Mouse (Mus musculus) CD4-positive, CD25-positive, alpha-beta regulatory T cell, adult 2 months (primary cell): ENCODE measurements around the gene Gm21969.
A peak's percentile ranks its signal among the peaks of the same experiment; 100 is the strongest.

Experiments
- DNase-seq: peaks from one replicate; pipeline ENCODE4 v3.0.0-alpha.2; 2012; ENCODE audit warnings: low read depth, low spot score

Gene Gm21969

GRCm38 (mm10) chr4:139585713-139586112 is 17.3 kb upstream of the Gm21969 start:
- DNase-seq, result no peak

GRCm38 (mm10) chr4:139587370-139587769 is 15.6 kb upstream of the Gm21969 start:
- DNase-seq, result no peak

GRCm38 (mm10) chr4:139587773-139588172 is 15.2 kb upstream of the Gm21969 start:
- no peak for DNase-seq

DNA sequence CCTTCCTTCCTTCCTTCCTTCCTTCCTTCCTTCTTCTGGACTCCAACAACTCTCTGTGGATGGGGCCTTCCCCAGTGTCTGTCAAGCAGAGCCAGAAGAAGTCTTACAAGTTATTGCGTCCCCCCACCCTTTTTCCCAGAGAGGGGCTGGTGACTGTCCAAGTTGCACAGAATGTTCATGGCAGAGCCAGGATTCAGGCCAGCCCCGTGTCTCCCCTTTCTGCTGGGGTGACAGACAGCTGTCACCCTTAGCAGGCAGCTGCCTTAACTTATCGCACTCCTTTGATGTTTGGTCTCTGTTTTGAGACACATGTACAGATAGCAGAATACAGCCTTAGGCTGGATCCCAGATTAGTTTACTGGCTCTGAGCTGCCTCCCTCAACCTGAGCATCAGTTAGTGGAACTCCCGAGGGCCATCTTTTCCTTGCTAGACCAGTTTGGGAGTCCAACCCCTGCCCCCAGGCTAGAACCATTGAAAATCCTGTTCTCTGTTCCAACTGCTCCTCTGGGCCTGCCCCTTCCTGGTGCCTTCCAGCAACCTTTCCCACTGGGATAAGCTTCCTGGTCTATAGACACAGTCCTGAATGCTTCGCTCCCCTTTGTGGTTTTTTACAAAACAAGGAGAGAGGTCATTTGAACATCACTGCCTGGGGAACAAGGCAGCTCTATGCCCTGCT is 13.5 kb upstream of the Gm21969 start:
- no peak for DNase-seq

DNA sequence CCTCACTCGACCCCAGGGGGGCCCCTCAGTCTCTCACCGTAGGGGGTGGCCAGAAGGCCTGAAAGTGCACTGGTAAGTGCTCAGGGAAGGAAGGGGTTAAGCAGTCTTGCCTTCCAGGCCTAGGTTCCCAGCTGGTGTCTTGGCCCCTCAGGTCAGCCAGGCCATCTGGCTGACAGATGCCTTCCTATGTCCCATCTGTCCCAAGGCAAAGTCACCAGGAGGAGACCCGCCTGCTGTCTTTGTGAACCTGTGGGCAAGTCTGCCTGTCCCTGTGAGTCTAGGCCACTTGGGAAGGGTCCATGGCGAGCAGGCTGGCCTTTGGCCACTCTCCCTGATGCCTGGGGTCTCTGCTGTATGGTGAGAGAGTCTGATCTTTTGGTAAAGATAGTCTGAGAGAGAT is 12.5 kb upstream of the Gm21969 start:
- DNase-seq, result no peak

DNA sequence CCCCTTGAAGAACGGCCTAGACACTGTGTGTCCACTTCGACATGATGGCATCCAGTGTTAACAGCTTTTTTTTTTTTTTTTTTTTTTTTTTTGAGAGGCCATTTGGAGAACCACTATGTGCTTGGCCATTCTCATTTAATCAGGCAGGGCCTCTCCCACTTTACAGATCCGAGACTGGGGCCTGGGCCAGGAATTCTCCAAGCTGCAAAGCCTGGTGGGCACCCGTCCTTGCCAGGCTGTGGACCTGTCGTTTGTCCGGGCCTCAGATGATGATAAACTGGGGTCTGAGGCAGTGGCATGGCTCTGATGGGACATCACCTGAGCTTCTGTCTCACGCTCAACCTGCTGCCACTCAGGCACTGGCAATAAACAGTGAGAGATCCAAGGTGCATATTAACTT is 10.1 kb upstream of the Gm21969 start:
- DNase-seq, result no peak

- DNase-seq, result no peak
These were observed 9.6 kb upstream of the Gm21969 start for GRCm38 (mm10) chr4:139593383-139593782.

DNA sequence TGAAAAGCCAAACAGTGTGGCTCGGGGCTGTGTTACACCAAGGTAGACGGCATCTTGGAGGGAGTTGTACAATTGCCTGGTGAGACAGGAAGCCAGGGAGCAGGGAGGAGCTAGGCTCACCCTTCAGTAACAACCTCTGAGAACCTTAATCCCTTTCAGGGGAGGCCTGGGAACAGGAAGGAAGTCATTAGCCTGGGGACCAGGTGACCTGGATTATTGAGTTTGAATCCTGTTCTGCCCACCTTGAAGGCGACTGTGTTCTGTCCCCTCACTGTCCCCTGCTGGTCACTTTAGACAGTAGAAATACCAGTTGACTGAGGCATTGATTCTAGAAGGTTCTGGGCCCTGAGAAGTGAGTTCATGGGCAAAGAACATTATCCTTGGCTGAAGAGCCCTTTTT is 8.9 kb upstream of the Gm21969 start:
- DNase-seq, result no peak

DNA sequence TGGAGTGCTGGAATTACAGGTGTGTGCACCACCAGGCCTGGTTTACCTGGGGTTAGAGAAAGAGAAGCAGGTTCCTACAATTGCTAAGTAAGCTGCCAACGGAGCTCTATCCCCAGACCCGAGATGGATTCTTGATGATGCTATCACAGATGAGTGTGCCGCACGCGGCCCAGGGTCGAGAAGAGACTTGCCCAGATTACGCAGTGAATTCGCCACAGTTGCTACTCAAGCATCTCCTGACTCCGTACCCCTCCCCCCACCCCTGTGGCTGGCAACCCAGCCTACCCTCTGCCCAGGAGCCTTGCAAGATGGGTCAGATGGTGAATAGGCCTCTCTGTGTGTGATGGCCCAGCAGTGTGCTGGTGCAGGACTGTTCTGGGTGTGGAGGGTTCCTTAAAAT is 6.3 kb upstream of the Gm21969 start:
- DNase-seq, result no peak

GRCm38 (mm10) chr4:139597286-139598284 is 5.4 kb upstream of the Gm21969 start:
- DNase-seq, result peak; percentile 52

DNA sequence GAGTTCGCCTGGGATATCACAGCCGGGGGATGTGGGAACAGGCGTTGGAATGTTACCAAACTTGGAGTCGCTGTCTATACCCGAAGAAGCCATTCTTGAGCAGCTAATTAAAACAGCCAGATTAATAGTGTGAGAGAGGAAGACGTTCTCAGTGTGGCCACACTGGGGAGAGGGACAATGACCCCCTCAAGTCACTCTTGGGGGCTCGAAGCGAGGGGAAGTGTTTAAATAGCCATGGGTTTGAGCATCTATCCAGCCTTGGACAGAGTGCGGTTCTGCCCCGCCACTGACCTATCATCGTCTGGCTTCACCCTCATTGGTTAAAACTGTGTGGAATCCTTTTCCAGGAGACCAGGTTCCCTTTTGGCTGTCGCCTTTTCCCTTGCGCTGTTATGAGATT is 4.6 kb upstream of the Gm21969 start:
- DNase-seq, result no peak

GRCm38 (mm10) chr4:139598950-139599518 is 4.0 kb upstream of the Gm21969 start:
- peak; percentile 83 for DNase-seq

GRCm38 (mm10) chr4:139601519-139602356 is 1.2 kb upstream of the Gm21969 start:
- DNase-seq, result no peak

DNA sequence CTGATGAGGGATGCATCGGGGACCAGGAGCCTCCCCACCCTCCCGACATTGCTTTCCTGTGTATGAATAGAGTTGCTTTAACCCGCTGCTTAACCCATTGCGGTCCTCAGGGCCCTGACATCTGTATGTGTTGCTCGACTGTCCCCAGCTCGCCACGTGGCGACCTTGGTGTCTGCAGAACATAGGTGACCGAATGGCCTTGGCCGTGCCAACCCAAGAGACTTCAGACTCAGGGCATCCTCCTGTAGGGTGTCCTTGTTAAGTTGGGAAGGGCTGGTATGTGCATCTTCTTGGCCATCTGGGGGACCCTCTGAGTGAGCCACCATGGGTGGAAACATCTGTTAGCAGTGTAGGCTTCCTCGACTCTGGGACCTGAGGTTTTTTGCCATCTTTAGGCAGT is 2.2 kb downstream of the Gm21969 start:
- DNase-seq, result no peak

GRCm38 (mm10) chr4:139606732-139607131 is 3.7 kb downstream of the Gm21969 start:
- DNase-seq, result no peak

GRCm38 (mm10) chr4:139608975-139609374 is 6.0 kb downstream of the Gm21969 start:
- DNase-seq, result no peak

DNA sequence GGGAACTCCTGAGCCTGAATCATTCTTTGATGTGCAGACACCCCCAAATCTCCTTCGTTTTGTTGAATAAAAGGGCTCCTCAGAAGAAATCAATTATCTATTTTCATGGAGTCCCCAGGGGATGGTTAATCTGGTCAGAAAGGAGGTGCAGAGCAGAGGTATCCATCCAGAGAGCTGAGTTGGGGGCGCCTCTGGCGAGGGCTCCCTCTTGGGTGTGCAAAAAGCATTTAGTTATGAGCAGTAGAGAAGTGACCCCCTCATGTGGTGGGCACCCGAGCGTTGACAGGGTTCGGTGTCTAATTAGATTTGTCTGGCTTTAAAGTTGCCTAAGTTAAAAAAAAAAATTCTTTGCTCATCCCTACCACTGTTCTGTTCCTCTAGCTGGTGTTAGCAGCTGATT is 8.0 kb downstream of the Gm21969 start:
- DNase-seq, result no peak

DNA sequence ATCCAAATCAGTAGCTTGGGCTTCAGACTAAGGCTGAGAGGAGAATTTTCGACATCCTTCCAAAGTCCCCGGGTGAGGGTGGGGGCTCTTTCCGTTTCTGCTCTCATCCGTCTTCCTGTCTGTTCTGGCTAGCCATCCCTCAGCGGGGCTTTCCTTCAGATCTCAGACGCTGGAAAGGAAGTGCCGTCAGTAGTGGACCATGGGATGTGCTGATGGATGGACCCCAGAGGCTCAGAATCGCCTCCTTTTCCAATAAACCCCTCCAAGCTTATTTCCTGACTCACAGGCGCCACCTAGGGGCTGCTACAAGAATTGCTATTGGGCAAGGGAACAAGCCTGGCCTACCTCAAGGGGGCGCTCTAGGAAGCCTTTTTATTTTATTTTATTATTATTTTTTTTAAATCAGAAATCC is 8.6 kb downstream of the Gm21969 start:
- DNase-seq, result peak; percentile 84

DNA sequence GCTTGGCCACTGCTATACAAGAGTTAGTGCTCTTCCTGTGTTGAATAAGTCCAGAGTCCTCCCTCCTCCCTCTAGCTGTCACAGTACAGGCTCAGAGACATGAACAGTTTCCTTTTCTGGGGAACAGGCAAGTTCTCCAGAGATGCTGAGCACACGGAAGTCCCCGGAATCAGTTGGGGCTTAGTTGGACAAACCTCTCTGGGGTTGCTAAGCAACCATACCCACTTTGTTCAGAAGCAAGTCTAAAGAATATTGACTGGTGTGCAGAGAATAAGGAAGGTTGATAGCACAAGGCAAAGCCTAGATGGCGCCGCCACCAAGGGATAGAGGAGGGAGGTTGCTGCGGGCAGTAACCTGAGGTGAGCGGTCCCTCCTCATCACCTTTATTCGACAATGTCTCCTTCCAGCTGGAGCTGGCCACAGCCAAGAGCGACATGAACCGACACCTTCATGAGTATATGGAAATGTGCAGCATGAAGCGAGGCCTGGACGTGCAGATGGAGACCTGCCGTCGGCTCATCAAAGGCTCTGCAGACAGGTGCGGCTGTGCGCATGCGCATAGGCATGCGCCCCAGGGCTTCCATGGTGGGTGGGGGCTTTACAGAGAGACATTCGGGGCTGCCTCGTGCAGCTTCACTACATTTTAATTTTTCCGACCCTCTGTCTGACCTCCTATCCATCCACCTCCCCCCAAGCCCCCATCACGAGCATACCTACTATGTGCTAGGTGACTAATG is 11.7 kb downstream of the Gm21969 start:
- no peak for DNase-seq

DNA sequence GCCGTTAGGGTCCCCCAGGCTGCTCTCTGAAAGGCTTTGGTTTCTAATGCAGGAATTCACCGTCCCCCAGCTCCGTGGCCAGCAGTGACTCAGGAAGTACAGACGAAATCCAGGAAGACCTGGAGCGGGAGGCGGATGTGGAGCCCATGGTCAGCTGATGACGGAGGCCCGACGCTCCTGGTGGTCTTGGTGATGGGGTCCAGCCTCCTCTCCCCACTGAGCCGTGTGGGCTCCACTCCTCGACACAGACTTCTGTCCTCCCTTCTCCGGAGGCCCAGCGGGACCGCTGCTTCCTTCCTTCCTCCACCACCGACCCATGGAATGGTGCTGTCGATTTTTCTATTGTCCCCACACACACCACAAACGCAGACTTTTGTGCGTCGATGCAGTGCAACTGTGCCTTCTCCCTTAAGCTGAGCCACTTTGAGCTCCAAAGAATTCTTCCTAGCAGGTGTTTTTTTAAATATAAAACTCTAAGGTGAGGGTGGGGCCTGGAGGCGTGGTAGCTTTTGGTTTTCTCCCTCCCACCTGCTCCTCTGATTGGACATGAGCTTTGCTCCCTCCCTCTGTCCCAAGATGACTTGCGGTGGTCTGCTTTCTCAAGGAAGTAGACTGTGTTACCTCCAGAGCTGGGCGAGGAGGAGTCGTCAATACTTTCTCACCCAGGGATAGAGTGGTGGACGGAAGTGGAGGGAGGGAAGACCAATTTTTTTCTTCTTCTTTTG is 13.5 kb downstream of the Gm21969 start:
- peak; percentile 86 for DNase-seq
